Mouse (Mus musculus) heart, embryonic 12.5 days (tissue): ENCODE data around the gene Gm45902. TPM values are rescaled to one million over a fixed set of nuclear protein-coding genes. Genes with fewer than 3 reads are reported as not detected.

ENCODE experiments used
- ATAC-seq: fragments of 200-750 bp; cut with Nextera tagmentation; 2 replicates; pipeline ENCODE4 v1.8.0; 2017; ENCODE audit warnings: moderate TSS enrichment, moderate library complexity; ENCODE audit not compliant: insufficient number of reproducible peaks, low FRiP score
- H3K27ac ChIP-seq: fragments of 300-500 bp; sonication (generic); 2 replicates; pipeline ENCODE4 v1.5.1; 2016; ENCODE audit warnings: mild to moderate bottlenecking, moderate library complexity; ENCODE audit not compliant: poor library complexity, severe bottlenecking
- H3K27me3 ChIP-seq: fragments of 300-500 bp; sonication (generic); replicated peaks from 2 replicates; pipeline ENCODE4 v1.6.1; 2016; ENCODE audit warnings: mild to moderate bottlenecking, moderate library complexity
- H3K36me3 ChIP-seq: fragments of 300-500 bp; sonication (generic); 2 replicates; pipeline ENCODE4 v1.6.1; 2016; ENCODE audit warnings: mild to moderate bottlenecking, moderate library complexity
- H3K4me1 ChIP-seq: fragments of 300-500 bp; sonication (generic); replicated peaks from 2 replicates; pipeline ENCODE4 v1.6.1; 2016; ENCODE audit warnings: mild to moderate bottlenecking
- H3K4me2 ChIP-seq: fragments of 300-500 bp; sonication (generic); 2 replicates; pipeline ENCODE4 v1.6.1; 2016; ENCODE audit warnings: mild to moderate bottlenecking, moderate library complexity
- H3K4me3 ChIP-seq: fragments of 300-500 bp; sonication (generic); 2 replicates; pipeline ENCODE4 v1.5.1; 2016; ENCODE audit warnings: mild to moderate bottlenecking
- H3K9ac ChIP-seq: fragments of 300-500 bp; sonication (generic); 2 replicates; pipeline ENCODE4 v1.6.1; 2016; ENCODE audit warnings: mild to moderate bottlenecking, moderate library complexity
- H3K9me3 ChIP-seq: fragments of 300-500 bp; sonication (generic); replicated peaks from 2 replicates; pipeline ENCODE4 v1.6.1; 2016; ENCODE audit warnings: mild to moderate bottlenecking, moderate library complexity
- WGBS: fragments of 180-500 bp; shearing (Covaris S2); methylation state at CpG from one replicate; pipeline ENCODE4 v1.1.7; 2016; 5-methylcytosine and 5-hydroxymethylcytosine counted together
- polyA plus RNA-seq: library from polyadenylated mRNA; unstranded; fragments of >200 nt; fragmentation: Nextera tagmentation; extraction: Ambion mirVana; gene quantifications from 2 replicates; pipeline ENCODE4 v1.2.1, GENCODE M21; 2016

The Gm45902 gene
- polyA plus RNA-seq, 1 experiment from 2014 or later, result 7.3 TPM

DNA sequence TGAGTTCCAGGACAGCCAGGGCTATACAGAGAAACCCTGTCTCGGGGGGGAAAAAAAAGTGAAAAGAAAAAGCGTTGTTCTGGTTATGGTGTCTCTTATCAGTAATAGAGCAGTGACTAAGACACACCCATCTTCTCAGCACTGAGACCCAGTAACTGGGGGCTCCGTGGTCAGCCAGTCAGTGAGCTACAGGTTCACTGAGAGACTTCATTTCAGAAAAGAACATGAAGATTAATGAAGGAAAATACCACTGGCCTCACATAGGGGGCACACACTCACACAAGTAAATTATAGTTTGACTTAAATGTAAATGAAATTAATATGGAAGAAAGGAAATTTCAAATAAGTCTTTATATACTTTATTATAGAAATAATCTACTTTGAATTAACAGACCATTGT, 32.4 kb downstream of the Gm45902 start:
- Histone ChIP-seq H3K9me3 (0 out of 2 replicates have a peak, but pooled peaks cover 6% of the 10 kb centered on the region), H3K4me1 (no peaks in the 10 kb centered on the region), H3K9ac (no peak overlapping the region), H3K4me2 (no peak overlapping the region), H3K36me3 (no peaks in the 10 kb centered on the region), H3K4me3 (no peak overlapping the region), H3K27ac (no peak overlapping the region), H3K27me3 (no peaks in the 10 kb centered on the region)
- 67% methylated on average over 3 of the region's 3 CpGs for WGBS
- ATAC-seq, result no peak

DNA sequence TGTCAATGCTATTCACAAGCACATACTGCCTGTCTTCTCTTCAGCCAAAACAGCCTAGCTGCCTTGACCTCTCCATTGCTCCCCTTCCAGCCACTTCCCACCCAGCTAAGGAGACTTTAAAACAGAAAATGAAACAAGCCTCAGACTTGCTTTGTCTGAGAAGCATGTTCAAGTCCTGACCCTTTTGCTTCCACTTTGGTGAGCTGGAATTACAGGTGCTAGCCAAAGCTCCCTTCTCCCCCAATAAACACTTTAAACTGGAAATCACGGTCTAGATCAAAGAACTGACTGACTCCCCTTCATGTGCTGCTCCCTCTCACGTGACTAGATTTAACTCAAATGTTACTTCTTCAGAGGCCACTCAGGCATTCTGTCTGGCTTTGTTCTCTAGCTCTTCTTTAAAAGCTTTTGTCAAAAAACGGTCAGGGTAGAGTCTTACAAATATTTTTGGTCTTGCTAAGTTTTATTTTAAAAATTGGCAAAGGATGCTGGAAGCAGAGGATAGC, 36.8 kb downstream of the Gm45902 start:
- Histone ChIP-seq H3K36me3 (no peaks in the 10 kb centered on the region), H3K27ac (no peak overlapping the region), H3K4me2 (peak overlapping the region; percentile 74), H3K9ac (no peak overlapping the region), H3K4me3 (no peak overlapping the region), H3K27me3 (no peaks in the 10 kb centered on the region), H3K4me1 (peaks cover 5% of the 10 kb centered on the region), H3K9me3 (0 out of 2 replicates have a peak, but pooled peaks cover 6% of the 10 kb centered on the region)
- WGBS, result 66% methylated on average over 3 of the region's 3 CpGs
- no peak for ATAC-seq

DNA sequence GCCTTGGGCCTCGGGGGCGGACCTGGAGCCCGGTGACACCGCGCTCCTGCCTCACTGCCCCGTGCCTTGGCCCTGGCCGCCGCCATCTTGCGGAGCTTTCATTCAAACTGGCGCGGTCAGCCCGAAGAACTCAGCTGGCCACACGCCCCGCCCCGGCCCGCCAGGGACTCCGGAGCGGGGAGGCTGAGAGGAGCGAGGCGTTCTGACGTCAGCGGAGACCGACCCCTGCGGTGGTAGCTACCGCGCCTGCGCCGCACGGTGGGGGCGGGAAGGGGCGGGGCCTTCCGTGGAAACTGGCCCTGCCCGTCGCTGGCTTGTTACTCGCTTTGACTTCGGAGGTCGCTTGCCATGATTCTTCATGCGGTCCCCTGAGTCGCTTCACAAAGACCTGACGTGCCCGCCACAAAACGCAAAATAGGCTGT, 37.7 kb downstream of the Gm45902 start, which contains the start of gene Suv39h2:
Suv39h2 (minus strand) TSS at position 171 of the 423 bp plus-strand sequence.
- Histone ChIP-seq H3K9me3 (0 out of 2 replicates have a peak, but pooled peaks cover 6% of the 10 kb centered on the region), H3K27ac (peak within 1 kb of the TSS; percentile 87), H3K4me2 (peak within 1 kb of the TSS; percentile 74), H3K4me1 (peaks cover 5% of the 10 kb centered on the region), H3K27me3 (no peaks in the 10 kb centered on the region), H3K9ac (peak within 1 kb of the TSS; percentile 87), H3K4me3 (peak within 1 kb of the TSS; percentile 77), H3K36me3 (0 out of 2 replicates have a peak, but pooled peaks cover under 1% of the 10 kb centered on the region)
- ATAC-seq, result peak; percentile 99
- under 1% methylated on average over 42 of the region's 42 CpGs for WGBS

DNA sequence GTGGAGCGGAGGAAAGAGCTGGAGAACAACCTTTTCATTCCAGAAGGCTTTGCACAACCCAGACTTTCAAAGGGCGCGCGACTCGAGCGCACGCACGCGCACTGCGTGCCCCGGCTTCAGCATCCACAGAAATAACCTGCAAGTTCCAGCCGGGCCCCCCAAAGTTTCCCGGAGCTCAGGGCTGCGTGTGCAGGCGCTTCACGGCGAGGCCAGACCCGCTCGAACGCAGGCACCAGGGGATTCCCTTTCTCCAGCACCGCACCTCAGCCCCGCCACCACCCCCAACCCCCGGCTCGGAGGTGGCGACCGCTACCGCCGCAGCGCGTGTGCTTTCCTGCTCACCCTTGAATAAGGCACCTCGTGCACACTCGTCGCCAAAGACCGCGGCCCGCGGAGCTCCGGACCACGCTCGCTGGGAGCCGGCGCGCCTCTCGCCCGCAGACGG, 38.2 kb downstream of the Gm45902 start:
- Histone ChIP-seq H3K9me3 (0 out of 2 replicates have a peak, but pooled peaks cover 4% of the 10 kb centered on the region), H3K4me3 (peak overlapping the region; percentile 77), H3K4me2 (peak overlapping the region; percentile 74), H3K27me3 (no peaks in the 10 kb centered on the region), H3K36me3 (peaks cover 3% of the 10 kb centered on the region; the same call in 1 of the 2 replicates), H3K9ac (peak overlapping the region; percentile 87), H3K4me1 (peaks cover 5% of the 10 kb centered on the region), H3K27ac (peak overlapping the region; percentile 87)
- peak; percentile 63 for ATAC-seq
- under 1% methylated on average over 46 of the region's 46 CpGs for WGBS

DNA sequence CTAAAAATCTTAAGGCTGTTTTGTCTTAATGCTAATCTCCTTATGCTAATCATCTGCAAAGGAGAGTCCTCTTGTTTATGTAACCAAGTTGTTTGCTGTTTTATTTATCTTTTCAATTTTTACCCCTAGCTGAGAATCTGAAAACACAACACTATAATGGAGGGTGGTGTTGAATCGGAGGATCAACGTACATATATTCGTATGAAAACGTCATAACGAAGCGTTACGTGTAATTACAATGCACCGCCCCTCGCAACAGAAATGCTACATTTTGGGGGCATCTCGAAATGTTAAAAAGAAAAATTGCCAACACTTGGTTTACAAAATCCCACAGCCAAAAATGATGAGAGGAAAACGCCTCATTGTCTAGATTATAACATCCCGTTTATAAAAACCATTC, 38.7 kb downstream of the Gm45902 start:
- WGBS, result 1% methylated on average over 12 of the region's 12 CpGs

DNA sequence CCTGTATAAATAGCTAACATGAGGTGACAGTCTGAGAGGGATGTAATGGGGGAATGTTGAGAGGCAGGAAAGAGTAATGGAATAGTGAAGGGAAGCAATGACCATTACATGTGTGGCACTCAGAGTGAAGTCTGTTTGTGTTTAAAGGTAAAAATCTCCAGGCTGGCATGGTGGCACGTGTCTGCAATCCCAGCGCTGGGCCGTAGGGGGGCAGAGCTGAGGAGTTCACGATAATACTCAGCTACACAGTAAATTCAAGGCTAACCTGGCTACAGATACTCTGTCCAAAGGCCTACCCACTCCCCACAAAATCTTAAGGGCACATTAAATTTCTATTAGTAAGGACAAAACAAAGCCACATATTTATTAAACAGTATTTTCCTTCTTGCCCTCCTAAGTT, 56.0 kb downstream of the Gm45902 start:
- H3K36me3 ChIP-seq, result peaks cover 61% of the 10 kb centered on the region
- no peaks in the 10 kb centered on the region for H3K27me3 ChIP-seq
- H3K4me2 ChIP-seq, result no peak overlapping the region

More for the DNA sequence above, 38.7 kb downstream of the Gm45902 start:
- Histone ChIP-seq H3K4me2 (peak overlapping the region; percentile 74), H3K9ac (peak overlapping the region; percentile 87), H3K4me1 (peaks cover 5% of the 10 kb centered on the region), H3K4me3 (peak overlapping the region; percentile 77), H3K27ac (peak overlapping the region; percentile 87), H3K36me3 (peaks cover 3% of the 10 kb centered on the region; the same call in 1 of the 2 replicates), H3K9me3 (no peaks in the 10 kb centered on the region), H3K27me3 (no peaks in the 10 kb centered on the region)
- ATAC-seq, result no peak

More for the DNA sequence above, 56.0 kb downstream of the Gm45902 start:
- no peak overlapping the region for H3K9ac ChIP-seq
- H3K9me3 ChIP-seq, result no peaks in the 10 kb centered on the region
- no peaks in the 10 kb centered on the region for H3K4me1 ChIP-seq
- ATAC-seq, result no peak
- H3K27ac ChIP-seq, result no peak overlapping the region
- no peak overlapping the region for H3K4me3 ChIP-seq
- 82% methylated on average over 4 of the region's 4 CpGs for WGBS

Other genes starting within 250 kb of the Gm45902 start
- gene Nmt2, start 228.6 kb downstream of the Gm45902 start, polyA plus RNA-seq, result 36.1 and 36.5 TPM in 2 replicates
- gene Rpp38, start 180.1 kb downstream of the Gm45902 start, polyA plus RNA-seq, result 12.6 and 13.7 TPM in 2 replicates
- 0.53 and 0.72 TPM in 2 replicates for gene Acbd7, start 176.6 kb downstream of the Gm45902 start, polyA plus RNA-seq
- not detected in 2 replicates for gene Olah, start 115.6 kb downstream of the Gm45902 start, polyA plus RNA-seq
- not detected in 2 replicates for gene Meig1, start 90.1 kb downstream of the Gm45902 start, polyA plus RNA-seq
- gene Dclre1c, start 88.7 kb downstream of the Gm45902 start, polyA plus RNA-seq, result 4.4 and 4.6 TPM in 2 replicates
- gene Suv39h2, start 37.8 kb downstream of the Gm45902 start, polyA plus RNA-seq, result 11.6 and 11.9 TPM in 2 replicates
- 81.3 and 85.9 TPM in 2 replicates for gene Hspa14, start within 50 bp of the Gm45902 start, polyA plus RNA-seq
- gene Cdnf, start 240 bp upstream of the Gm45902 start, polyA plus RNA-seq, result 0.18 and 0.24 TPM in 2 replicates
- gene Fam107b, start 57.7 kb upstream of the Gm45902 start, polyA plus RNA-seq, result 32.5 and 34.7 TPM in 2 replicates